Mouse (Mus musculus): ENCODE measurements around the gene Gm45711.
"Not testable (repeated sequence)": the region's sequence is repeated elsewhere in the genome, so short reads cannot be mapped to it uniquely, and the experiment has no call there.

Gene Gm45711

GRCm38 (mm10) chr8:104313311-104313710 is 3.4 kb upstream of the Gm45711 start:
- peak in 1 of 2 experiments; percentile 34 for DNase-seq

DNA sequence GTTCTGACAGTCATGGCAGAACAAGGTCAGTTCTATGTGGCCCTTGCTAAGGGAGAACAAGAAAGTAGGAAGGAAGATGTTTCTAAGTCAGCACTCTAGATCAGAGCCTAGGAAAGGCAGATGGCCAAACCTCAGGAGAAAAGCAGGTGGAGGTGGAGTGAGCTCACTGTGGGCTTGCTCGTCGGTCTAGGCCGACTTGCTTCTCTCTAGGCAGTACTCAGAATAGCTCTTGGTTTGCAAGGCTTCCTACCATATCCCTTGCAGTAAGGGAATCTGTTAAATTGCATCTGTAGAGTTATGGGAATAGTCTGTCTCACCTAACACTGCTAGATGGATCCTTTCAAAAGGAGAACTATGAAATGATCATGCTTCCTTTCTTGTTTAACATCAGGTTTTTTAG is 2.1 kb upstream of the Gm45711 start:
- not testable (repeated sequence) for DNase-seq

GRCm38 (mm10) chr8:104308341-104308740 is 1.5 kb downstream of the Gm45711 start:
- DNase-seq, result not testable (repeated sequence)

DNA sequence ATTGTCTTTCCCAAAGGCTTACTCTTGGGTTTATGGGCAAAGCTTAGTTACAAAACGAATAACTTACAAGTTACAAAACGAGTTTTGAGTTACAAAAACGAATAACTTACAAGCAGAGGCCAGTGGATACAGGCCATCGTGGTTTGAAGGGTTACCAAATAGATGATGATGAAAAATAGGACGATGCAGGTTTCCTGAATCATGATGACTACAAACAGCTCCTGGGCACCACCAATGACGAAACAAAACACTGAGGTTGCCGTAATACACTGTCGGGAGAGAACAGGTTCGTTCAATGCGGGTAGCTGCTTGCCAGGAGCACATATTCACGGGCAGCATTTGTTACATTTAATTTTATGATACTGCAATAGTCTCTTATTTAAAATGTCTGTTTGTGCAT is 4.9 kb downstream of the Gm45711 start:
- no peak for DNase-seq

DNA sequence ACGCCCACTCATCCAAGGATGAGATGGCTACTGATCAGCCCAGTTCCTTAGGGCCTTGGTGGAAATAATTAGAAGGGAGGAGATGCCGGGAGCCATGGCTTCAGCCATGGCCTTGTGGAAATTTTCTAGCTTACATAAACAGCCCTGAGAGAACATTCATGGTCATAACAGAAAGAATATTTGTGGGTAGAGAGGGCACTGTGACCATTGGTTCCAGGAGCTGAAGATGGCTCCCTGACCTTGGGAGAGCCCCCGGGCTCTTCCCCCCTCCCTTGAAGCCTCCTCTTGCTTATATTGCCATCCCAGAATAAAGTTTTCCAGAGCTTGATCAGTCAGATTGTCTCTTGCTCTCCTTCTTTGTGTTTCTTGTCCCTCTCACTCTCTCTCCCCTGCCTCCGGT is 7.3 kb downstream of the Gm45711 start:
- DNase-seq, result not testable (repeated sequence)

DNA sequence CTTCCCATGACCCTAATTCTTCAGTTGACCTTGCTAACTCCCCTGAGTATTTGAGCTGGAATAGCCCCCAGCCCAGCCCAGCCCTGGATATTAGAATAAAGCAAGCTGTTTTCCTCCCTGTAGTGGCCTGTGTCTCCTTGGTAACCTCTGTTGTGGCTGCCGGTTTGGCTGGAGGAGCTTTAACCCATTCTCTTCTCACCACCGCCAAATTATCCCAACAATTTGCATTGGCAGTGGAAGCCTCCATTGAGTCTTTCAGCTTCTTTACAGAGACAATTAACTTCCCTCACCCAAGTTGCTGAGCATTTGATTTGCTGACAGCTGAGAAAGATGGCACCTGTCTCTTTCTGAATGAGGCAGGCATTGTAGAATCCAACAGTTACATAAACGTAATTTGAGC is 8.3 kb downstream of the Gm45711 start:
- DNase-seq, result not testable (repeated sequence)

DNA sequence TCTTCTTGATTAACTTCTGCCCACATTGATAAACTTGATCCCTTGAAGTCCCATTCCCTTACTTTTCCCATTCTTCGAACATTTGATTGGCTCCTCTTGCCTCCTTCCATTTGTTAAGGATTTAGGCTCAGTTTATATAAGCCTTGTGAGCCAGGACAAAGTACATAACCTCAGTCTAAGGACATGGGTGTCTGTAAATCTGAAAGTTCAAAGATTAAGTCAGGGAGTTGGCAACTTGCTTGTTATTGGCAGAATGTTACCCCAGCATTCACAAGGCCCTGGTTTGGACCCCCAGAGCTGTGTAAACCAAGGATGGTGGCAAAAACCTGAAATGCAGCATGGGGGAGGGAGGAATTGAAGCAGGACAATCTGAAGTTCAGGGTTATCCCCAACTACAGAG is 15.5 kb downstream of the Gm45711 start:
- DNase-seq, result no peak

- not testable (repeated sequence) for DNase-seq
These were observed 16.8 kb downstream of the Gm45711 start, which contains the start of gene Cmtm2a for GRCm38 (mm10) chr8:104293081-104293480. Gene Cmtm2a (minus strand): TSS chr8:104293181.

DNA sequence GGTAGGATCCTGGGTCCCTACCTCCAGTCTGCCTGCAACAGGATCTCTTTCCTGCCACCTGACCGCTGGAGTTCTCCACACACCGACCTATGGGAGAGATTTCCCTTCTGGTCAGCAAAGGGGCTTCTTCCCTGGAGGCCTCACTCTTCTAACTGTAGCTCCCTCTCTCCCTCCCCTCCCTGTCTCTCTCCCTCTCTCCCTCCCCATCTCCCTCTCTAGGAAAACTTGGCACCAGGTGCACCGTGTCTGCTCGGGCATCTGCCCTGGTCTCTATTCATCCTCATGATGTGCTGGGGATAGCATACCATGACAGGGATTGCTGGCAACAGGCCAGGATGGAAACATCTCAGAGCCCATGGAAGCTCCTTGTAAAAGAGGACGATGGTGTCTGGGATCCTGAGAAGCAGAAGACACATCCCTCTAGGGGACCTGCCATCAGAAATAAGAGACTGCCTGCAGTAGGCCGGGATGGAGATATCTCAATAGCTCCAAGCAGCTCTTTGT is 40.9 kb downstream of the Gm45711 start:
- no peak for DNase-seq

- no peak for DNase-seq
These were observed 41.5 kb downstream of the Gm45711 start for GRCm38 (mm10) chr8:104268368-104268767.

GRCm38 (mm10) chr8:104264271-104264935 is 45.5 kb downstream of the Gm45711 start:
- not testable (repeated sequence) for DNase-seq

DNA sequence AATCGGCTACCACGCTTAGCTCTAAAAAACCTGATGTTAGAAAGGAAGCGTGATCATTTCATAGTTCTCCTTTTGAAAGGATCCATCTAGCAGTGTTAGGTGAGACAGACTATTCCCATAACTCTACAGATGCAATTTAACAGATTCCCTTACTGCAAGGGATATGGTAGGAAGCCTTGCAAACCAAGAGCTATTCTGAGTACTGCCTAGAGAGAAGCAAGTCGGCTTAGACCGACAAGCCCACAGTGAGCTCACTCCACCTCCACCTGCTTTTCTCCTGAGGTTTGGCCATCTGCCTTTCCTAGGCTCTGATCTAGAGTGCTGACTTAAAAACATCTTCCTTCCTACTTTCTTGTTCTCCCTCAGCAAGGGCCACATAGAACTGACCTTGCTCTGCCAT is 48.1 kb downstream of the Gm45711 start:
- DNase-seq, result not testable (repeated sequence)

DNA sequence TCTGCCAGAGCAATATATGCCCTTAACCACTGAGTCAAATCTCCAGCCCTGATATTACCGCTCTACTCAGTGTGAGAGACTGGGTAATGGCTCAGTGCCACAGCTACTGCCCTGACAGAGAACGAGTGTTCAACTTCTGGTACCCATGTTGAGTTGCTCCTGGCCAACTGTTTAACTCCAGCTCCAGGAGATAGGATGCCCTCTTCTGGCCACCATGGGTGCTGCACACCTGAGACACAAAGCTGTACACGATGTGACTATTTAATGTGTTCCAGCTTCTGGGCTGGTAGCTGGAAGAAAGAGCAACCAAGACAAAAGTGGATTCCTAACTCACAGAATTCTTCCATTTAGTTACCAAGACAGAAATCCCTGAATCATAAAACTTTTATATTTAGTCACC is 56.9 kb downstream of the Gm45711 start:
- DNase-seq, result peak in 1 of 2 experiments; percentile 22

- peak in 1 of 2 experiments; percentile 21 for DNase-seq
These were observed 58.4 kb downstream of the Gm45711 start for GRCm38 (mm10) chr8:104251461-104251860.

GRCm38 (mm10) chr8:104250439-104251367 is 59.2 kb downstream of the Gm45711 start, which contains the start of gene Cklf:
Gene Cklf (plus strand): TSS chr8:104250861.
- peak; percentile 88 to 90 for DNase-seq

DNA sequence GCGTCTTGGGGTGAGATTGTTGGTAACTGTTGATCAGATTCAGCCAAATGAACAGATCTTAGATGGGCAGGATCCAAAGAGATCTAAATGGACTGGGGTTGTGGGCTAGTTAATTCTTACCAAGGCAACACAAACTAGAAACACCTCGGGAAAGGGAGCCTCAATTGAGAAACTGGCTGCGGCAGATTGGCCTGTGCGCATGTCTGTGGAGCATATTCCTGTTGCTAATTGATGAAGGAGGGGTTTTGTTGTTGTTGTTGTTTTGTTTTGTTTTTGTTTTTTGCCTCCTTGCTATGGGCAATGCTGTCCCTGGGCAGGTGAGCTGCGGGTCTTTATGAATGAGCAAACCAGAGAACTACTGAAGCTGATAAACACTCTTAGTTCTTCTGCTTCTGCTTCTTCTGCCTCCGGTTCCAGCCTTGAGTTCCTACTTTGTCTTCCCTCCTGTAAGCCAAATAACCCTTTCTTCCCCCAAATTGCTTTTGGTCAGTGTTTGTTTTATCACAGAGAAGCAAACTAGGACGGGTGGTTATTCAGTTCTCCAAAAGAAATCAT is 60.4 kb downstream of the Gm45711 start:
- no peak for DNase-seq

GRCm38 (mm10) chr8:104248276-104248675 is 61.6 kb downstream of the Gm45711 start, which contains the start of gene Tk2:
Gene Tk2 (minus strand): TSS chr8:104248558.
- DNase-seq, result peak; percentile 71 to 77

GRCm38 (mm10) chr8:104247908-104248275 is 62.0 kb downstream of the Gm45711 start:
- DNase-seq, result peak; percentile 18 to 19

- DNase-seq, result peak; percentile 62 to 67
These were observed 62.6 kb downstream of the Gm45711 start for GRCm38 (mm10) chr8:104247054-104247907.

DNA sequence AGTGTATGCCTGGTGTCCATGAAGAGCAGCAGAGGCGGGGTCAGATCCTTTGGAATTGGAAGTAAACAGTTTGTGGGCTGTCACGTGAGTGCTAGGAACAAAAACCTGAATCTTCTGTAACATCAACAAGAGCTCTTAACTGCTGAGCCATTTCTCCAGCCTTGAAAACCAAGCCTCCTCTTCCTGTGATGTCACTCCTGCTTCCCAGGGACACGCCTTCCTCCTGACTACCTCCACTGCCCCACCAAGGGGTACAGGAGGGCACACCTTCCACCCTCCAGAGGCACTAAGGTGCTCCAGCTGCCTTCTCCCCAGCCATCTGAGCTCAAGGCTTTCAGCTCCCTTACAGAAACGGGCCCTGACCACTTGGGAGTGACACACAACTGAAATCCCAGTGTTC is 63.3 kb downstream of the Gm45711 start:
- no peak for DNase-seq

DNA sequence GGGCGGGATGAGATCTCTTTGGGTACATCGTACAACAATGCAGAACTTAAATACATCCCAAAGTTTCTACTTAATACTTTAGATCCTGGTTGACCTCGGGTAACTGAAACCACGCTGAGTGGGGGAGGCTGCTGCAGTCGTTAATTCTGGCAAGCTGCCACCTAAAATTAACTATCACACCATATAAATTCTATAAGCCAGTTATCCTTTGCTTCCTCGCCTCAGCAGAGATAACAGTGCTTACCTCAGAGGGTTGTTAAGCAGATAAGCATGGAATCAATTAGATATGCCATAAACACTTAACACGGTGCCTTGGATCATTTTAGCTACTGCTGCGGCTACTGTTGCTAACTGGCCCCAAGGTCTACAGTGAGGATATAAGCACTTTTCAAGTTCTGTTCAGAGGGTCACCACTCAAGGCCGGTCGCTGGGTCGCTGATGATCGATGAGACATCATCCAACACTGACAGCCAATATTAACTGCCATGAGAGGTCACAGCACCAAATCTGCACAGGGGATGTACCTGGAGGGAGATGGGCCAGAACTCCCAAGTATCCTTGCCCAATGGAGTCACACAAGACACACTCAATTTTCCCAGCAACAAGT is 67.7 kb downstream of the Gm45711 start:
- DNase-seq, result no peak

DNA sequence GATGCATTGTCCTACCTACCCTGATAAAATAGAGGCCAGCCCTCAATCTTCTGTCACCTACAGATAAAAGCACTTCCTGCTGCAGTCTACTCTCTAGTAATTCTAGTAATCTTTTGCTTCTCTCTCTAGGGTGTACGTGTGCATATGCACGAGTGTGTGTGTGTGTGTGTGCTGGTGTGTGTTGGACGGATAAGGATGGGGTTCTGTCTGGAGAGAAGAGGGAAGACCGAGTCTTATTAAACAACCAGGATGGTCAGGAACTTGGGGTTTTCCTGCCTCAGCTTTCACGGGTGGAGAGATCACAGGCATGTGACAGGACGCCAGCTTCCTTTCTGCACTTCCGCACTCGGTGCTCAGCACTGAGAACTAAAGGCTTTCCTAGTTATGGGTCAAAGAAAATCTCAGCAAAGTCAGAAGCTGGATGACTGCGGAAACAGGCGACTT is 70.4 kb downstream of the Gm45711 start:
- peak in 1 of 2 experiments; percentile 21 for DNase-seq
